Mouse (Mus musculus) cerebellum, adult 2 months (tissue): ENCODE results near the gene Insrr.

Source experiments
- CTCF ChIP-seq: fragments of 200-500 bp; IDR thresholded peaks from 2 replicates; pipeline ENCODE4 v1.5.1; 2011; ENCODE audit warnings: low read depth, mild to moderate bottlenecking, control low read depth, low read length, moderate library complexity, borderline replicate concordance; ENCODE audit not compliant: insufficient read depth
- POLR2A ChIP-seq: fragments of 200-500 bp; IDR thresholded peaks from 2 replicates; pipeline ENCODE4 v1.6.1; 2011; ENCODE audit warnings: low read length, control low read depth, borderline replicate concordance; ENCODE audit not compliant: insufficient read depth

DNA sequence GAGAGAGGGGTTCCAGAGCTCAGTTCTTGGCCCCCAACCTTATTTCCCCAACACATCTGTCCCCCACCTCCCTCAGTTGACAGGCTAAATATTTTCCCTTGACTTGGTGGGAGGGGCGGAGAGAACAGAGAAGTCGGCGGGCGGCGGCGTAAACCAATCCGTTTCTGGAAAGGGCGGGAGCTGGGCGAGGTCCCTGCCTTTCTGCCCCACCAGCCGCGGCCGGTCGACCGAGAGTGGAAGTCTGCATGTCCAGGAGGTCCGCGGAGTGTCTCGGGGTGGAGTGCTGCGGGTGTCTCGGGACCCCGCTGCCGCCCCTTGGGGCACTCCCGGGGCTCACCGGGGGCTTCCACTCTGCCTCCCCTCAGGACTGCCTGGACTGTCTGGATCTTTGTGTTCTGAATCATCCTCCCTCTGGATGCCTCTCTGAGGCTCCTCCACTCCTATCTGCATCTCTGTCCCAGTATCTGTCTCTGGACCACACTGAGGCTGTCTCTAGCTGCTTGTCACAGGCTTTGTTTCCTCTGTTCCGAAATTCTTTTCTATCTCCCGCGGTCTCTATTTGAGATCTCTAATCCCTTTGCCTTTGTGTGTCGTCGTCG, at the start of gene Insrr:
- TF ChIP-seq POLR2A (no peak), CTCF (no peak)
